Mouse (Mus musculus): Measurements from ENCODE around the gene Gm20388. TPM values are rescaled to one million over a fixed set of nuclear protein-coding genes. Genes with fewer than 3 reads are reported as not detected.
A peak's percentile ranks its signal among the peaks of the same experiment; 100 is the strongest.

Gene Gm20388
- polyA plus RNA-seq, 1 experiment from 2014 or later: 12.4 TPM

- Histone ChIP-seq H3K4me1 (ENCODE audit: control insufficient read depth, insufficient read depth, low read depth, low read length) (peaks cover 16% of the 10 kb centered on the region), H3K27me3 (replicated peaks; ENCODE audit: control insufficient read depth, insufficient read depth, low read length) (no peaks in the 10 kb centered on the region), H3K4me2 (ENCODE audit: low read length) (0 out of 2 replicates have a peak overlapping the region, but pooled peaks have one; percentile 7), H3K4me3 (ENCODE audit: low read length) (no peak overlapping the region), H3K9ac (ENCODE audit: low read depth, low read length) (peak overlapping the region; percentile 15; the same call in 1 of the 2 replicates), H3K36me3 (ENCODE audit: control insufficient read depth, insufficient read depth, low read length) (no peaks in the 10 kb centered on the region), H3K9me3 (ENCODE audit: control insufficient read depth, low read length) (no peaks in the 10 kb centered on the region), H3K27ac (ENCODE audit: low read depth, low read length) (peak overlapping the region; percentile 78)
- ATAC-seq: peak; percentile 93
- WGBS: 32% methylated on average over 12 of the region's 12 CpGs
Measured at GRCm38 (mm10) chr8:121935341-121936294, 2025.0 kb downstream of the Gm20388 start.

- no peaks in the 10 kb centered on the region for H3K36me3 ChIP-seq (ENCODE audit: control insufficient read depth, insufficient read depth, low read length)
- no peak overlapping the region for H3K4me3 ChIP-seq (ENCODE audit: low read length)
- H3K4me2 ChIP-seq (ENCODE audit: low read length): no peak overlapping the region
- H3K4me1 ChIP-seq (ENCODE audit: control insufficient read depth, insufficient read depth, low read depth, low read length): peaks cover 16% of the 10 kb centered on the region
- peak overlapping the region; percentile 22; the same call in 1 of the 2 replicates for H3K9ac ChIP-seq (ENCODE audit: low read depth, low read length)
- H3K27ac ChIP-seq (ENCODE audit: low read depth, low read length): peak overlapping the region; percentile 78; the same call in 1 of the 2 replicates
- H3K9me3 ChIP-seq (ENCODE audit: control insufficient read depth, low read length): no peaks in the 10 kb centered on the region
- H3K27me3 ChIP-seq (replicated peaks; ENCODE audit: control insufficient read depth, insufficient read depth, low read length): no peaks in the 10 kb centered on the region
- WGBS: 64% methylated on average over 14 of the region's 14 CpGs
- no peak for ATAC-seq
Measured at GRCm38 (mm10) chr8:121936391-121936790, 2025.8 kb downstream of the Gm20388 start.

GRCm38 (mm10) chr8:121938732-121939131, 2028.1 kb downstream of the Gm20388 start:
- H3K9ac ChIP-seq (ENCODE audit: low read depth, low read length): no peak overlapping the region
- no peaks in the 10 kb centered on the region for H3K9me3 ChIP-seq (ENCODE audit: control insufficient read depth, low read length)
- no peaks in the 10 kb centered on the region for H3K27me3 ChIP-seq (replicated peaks; ENCODE audit: control insufficient read depth, insufficient read depth, low read length)
- no peak overlapping the region for H3K27ac ChIP-seq (ENCODE audit: low read depth, low read length)
- no peak overlapping the region for H3K4me3 ChIP-seq (ENCODE audit: low read length)
- H3K36me3 ChIP-seq (ENCODE audit: control insufficient read depth, insufficient read depth, low read length): no peaks in the 10 kb centered on the region
- no peak overlapping the region for H3K4me2 ChIP-seq (ENCODE audit: low read length)
- peaks cover 16% of the 10 kb centered on the region for H3K4me1 ChIP-seq (ENCODE audit: control insufficient read depth, insufficient read depth, low read depth, low read length)
- no peak for ATAC-seq
- 85% methylated on average over 7 of the region's 7 CpGs for WGBS

GRCm38 (mm10) chr8:121943057-121943540, 2032.5 kb downstream of the Gm20388 start:
- 49% methylated on average over 2 of the region's 2 CpGs for WGBS
- H3K4me3 ChIP-seq (ENCODE audit: low read length): no peak overlapping the region
- peaks cover 9% of the 10 kb centered on the region for H3K4me1 ChIP-seq (ENCODE audit: control insufficient read depth, insufficient read depth, low read depth, low read length)
- H3K36me3 ChIP-seq (ENCODE audit: control insufficient read depth, insufficient read depth, low read length): no peaks in the 10 kb centered on the region
- no peak overlapping the region for H3K4me2 ChIP-seq (ENCODE audit: low read length)
- H3K9ac ChIP-seq (ENCODE audit: low read depth, low read length): no peak overlapping the region
- H3K27me3 ChIP-seq (replicated peaks; ENCODE audit: control insufficient read depth, insufficient read depth, low read length): no peaks in the 10 kb centered on the region
- no peaks in the 10 kb centered on the region for H3K9me3 ChIP-seq (ENCODE audit: control insufficient read depth, low read length)
- ATAC-seq: no peak
- H3K27ac ChIP-seq (ENCODE audit: low read depth, low read length): no peak overlapping the region

GRCm38 (mm10) chr8:121943716-121944115, 2033.1 kb downstream of the Gm20388 start:
- 89% methylated on average over 8 of the region's 8 CpGs for WGBS
- Histone ChIP-seq H3K9me3 (ENCODE audit: control insufficient read depth, low read length) (no peaks in the 10 kb centered on the region), H3K4me3 (ENCODE audit: low read length) (no peak overlapping the region), H3K4me2 (ENCODE audit: low read length) (no peak overlapping the region), H3K36me3 (ENCODE audit: control insufficient read depth, insufficient read depth, low read length) (no peaks in the 10 kb centered on the region), H3K27me3 (replicated peaks; ENCODE audit: control insufficient read depth, insufficient read depth, low read length) (no peaks in the 10 kb centered on the region), H3K4me1 (ENCODE audit: control insufficient read depth, insufficient read depth, low read depth, low read length) (peaks cover 16% of the 10 kb centered on the region), H3K27ac (ENCODE audit: low read depth, low read length) (no peak overlapping the region), H3K9ac (ENCODE audit: low read depth, low read length) (no peak overlapping the region)
- ATAC-seq: no peak

GRCm38 (mm10) chr8:121944831-121945230, 2034.2 kb downstream of the Gm20388 start, which contains the start of gene Car5a:
Car5a (minus strand) TSS chr8:121944904.
- no peak for ATAC-seq
- Histone ChIP-seq H3K27me3 (replicated peaks; ENCODE audit: control insufficient read depth, insufficient read depth, low read length) (no peaks in the 10 kb centered on the region), H3K9me3 (ENCODE audit: control insufficient read depth, low read length) (no peaks in the 10 kb centered on the region), H3K36me3 (ENCODE audit: control insufficient read depth, insufficient read depth, low read length) (no peaks in the 10 kb centered on the region), H3K9ac (ENCODE audit: low read depth, low read length) (no peak within 1 kb of the TSS), H3K4me3 (ENCODE audit: low read length) (no peak within 1 kb of the TSS), H3K27ac (ENCODE audit: low read depth, low read length) (no peak within 1 kb of the TSS), H3K4me1 (ENCODE audit: control insufficient read depth, insufficient read depth, low read depth, low read length) (peaks cover 19% of the 10 kb centered on the region), H3K4me2 (ENCODE audit: low read length) (no peak within 1 kb of the TSS)

- ATAC-seq: no peak
- H3K4me2 ChIP-seq (ENCODE audit: low read length): no peak overlapping the region
- H3K9me3 ChIP-seq (ENCODE audit: control insufficient read depth, low read length): no peaks in the 10 kb centered on the region
- no peak overlapping the region for H3K27ac ChIP-seq (ENCODE audit: low read depth, low read length)
- H3K9ac ChIP-seq (ENCODE audit: low read depth, low read length): no peak overlapping the region
- 81% methylated on average over 7 of the region's 7 CpGs for WGBS
- no peaks in the 10 kb centered on the region for H3K27me3 ChIP-seq (replicated peaks; ENCODE audit: control insufficient read depth, insufficient read depth, low read length)
- H3K4me1 ChIP-seq (ENCODE audit: control insufficient read depth, insufficient read depth, low read depth, low read length): peaks cover 21% of the 10 kb centered on the region
- no peaks in the 10 kb centered on the region for H3K36me3 ChIP-seq (ENCODE audit: control insufficient read depth, insufficient read depth, low read length)
- no peak overlapping the region for H3K4me3 ChIP-seq (ENCODE audit: low read length)
Measured at GRCm38 (mm10) chr8:121946351-121946750, 2035.7 kb downstream of the Gm20388 start.

GRCm38 (mm10) chr8:121947047-121947752, 2036.6 kb downstream of the Gm20388 start:
- ATAC-seq: no peak
- WGBS: 28% methylated on average over 19 of the region's 19 CpGs
- H3K4me2 ChIP-seq (ENCODE audit: low read length): peak overlapping the region; percentile 71
- H3K36me3 ChIP-seq (ENCODE audit: control insufficient read depth, insufficient read depth, low read length): no peaks in the 10 kb centered on the region
- H3K9me3 ChIP-seq (ENCODE audit: control insufficient read depth, low read length): no peaks in the 10 kb centered on the region
- H3K4me3 ChIP-seq (ENCODE audit: low read length): peak overlapping the region; percentile 39
- H3K27me3 ChIP-seq (replicated peaks; ENCODE audit: control insufficient read depth, insufficient read depth, low read length): no peaks in the 10 kb centered on the region
- H3K27ac ChIP-seq (ENCODE audit: low read depth, low read length): peak overlapping the region; percentile 71; the same call in 1 of the 2 replicates
- peaks cover 29% of the 10 kb centered on the region for H3K4me1 ChIP-seq (ENCODE audit: control insufficient read depth, insufficient read depth, low read depth, low read length)
- peak overlapping the region; percentile 4; the same call in 1 of the 2 replicates for H3K9ac ChIP-seq (ENCODE audit: low read depth, low read length)

GRCm38 (mm10) chr8:121947753-121948141, 2037.1 kb downstream of the Gm20388 start:
- Histone ChIP-seq H3K4me3 (ENCODE audit: low read length) (peak overlapping the region; percentile 39), H3K9me3 (ENCODE audit: control insufficient read depth, low read length) (no peaks in the 10 kb centered on the region), H3K27me3 (replicated peaks; ENCODE audit: control insufficient read depth, insufficient read depth, low read length) (no peaks in the 10 kb centered on the region), H3K4me1 (ENCODE audit: control insufficient read depth, insufficient read depth, low read depth, low read length) (peaks cover 35% of the 10 kb centered on the region), H3K4me2 (ENCODE audit: low read length) (peak overlapping the region; percentile 71), H3K27ac (ENCODE audit: low read depth, low read length) (peak overlapping the region; percentile 71; the same call in 1 of the 2 replicates), H3K36me3 (ENCODE audit: control insufficient read depth, insufficient read depth, low read length) (no peaks in the 10 kb centered on the region), H3K9ac (ENCODE audit: low read depth, low read length) (peak overlapping the region; percentile 57)
- under 1% methylated on average over 18 of the region's 18 CpGs for WGBS
- peak; percentile 12; the same call in 1 of the 2 replicates for ATAC-seq
